Mouse (Mus musculus): ENCODE data around the gene Cacng6.
A peak's percentile ranks its signal among the peaks of the same experiment; 100 is the strongest.

The Cacng6 gene

GRCm38 (mm10) chr7:3421297-3421696 lies 2.7 kb upstream of the Cacng6 start:
- DNase-seq = no peak

- DNase-seq = no peak
Measured at GRCm38 (mm10) chr7:3422051-3422450, 1.9 kb upstream of the Cacng6 start.

- no peak for DNase-seq
Measured at GRCm38 (mm10) chr7:3423430-3423829, 565 bp upstream of the Cacng6 start.

- DNase-seq = no peak
Measured at GRCm38 (mm10) chr7:3425141-3425540, 1.1 kb downstream of the Cacng6 start.

- DNase-seq = no peak
Measured at GRCm38 (mm10) chr7:3430161-3430560, 6.2 kb downstream of the Cacng6 start.

- DNase-seq = no peak
Measured at GRCm38 (mm10) chr7:3432066-3432465, 8.1 kb downstream of the Cacng6 start.

- DNase-seq = no peak
Measured at GRCm38 (mm10) chr7:3437941-3438340, 13.9 kb downstream of the Cacng6 start.

GRCm38 (mm10) chr7:3439984-3440383 lies 16.0 kb downstream of the Cacng6 start:
- no peak for DNase-seq

- no peak for DNase-seq
Measured at GRCm38 (mm10) chr7:3440526-3440925, 16.5 kb downstream of the Cacng6 start.

- DNase-seq = no peak
Measured at GRCm38 (mm10) chr7:3442476-3443062, 18.6 kb downstream of the Cacng6 start.

GRCm38 (mm10) chr7:3444678-3445077 lies 20.7 kb downstream of the Cacng6 start:
- no peak for DNase-seq

GRCm38 (mm10) chr7:3446584-3446983 lies 22.6 kb downstream of the Cacng6 start:
- no peak for DNase-seq

GRCm38 (mm10) chr7:3447026-3447425 lies 23.0 kb downstream of the Cacng6 start:
- DNase-seq = no peak

GRCm38 (mm10) chr7:3448737-3449454 lies 24.9 kb downstream of the Cacng6 start:
- peak; percentile 77 for DNase-seq

- DNase-seq = no peak
Measured at GRCm38 (mm10) chr7:3450671-3451070, 26.7 kb downstream of the Cacng6 start.

- DNase-seq = no peak
Measured at GRCm38 (mm10) chr7:3451161-3451560, 27.2 kb downstream of the Cacng6 start.

- DNase-seq = no peak
Measured at GRCm38 (mm10) chr7:3452821-3453485, 29.0 kb downstream of the Cacng6 start.

GRCm38 (mm10) chr7:3453486-3454183 lies 29.6 kb downstream of the Cacng6 start:
- no peak for DNase-seq

- no peak for DNase-seq
Measured at GRCm38 (mm10) chr7:3457111-3457840, 33.3 kb downstream of the Cacng6 start.

- no peak for DNase-seq
Measured at GRCm38 (mm10) chr7:3457841-3458217, 33.8 kb downstream of the Cacng6 start.

- no peak for DNase-seq
Measured at GRCm38 (mm10) chr7:3460261-3460660, 36.3 kb downstream of the Cacng6 start.

- DNase-seq = no peak
Measured at GRCm38 (mm10) chr7:3463306-3463705, 39.3 kb downstream of the Cacng6 start.

- DNase-seq = no peak
Measured at GRCm38 (mm10) chr7:3468614-3469013, 44.6 kb downstream of the Cacng6 start.

Measured in lung, postnatal 10 days (tissue).